Mouse (Mus musculus) embryonic facial prominence, embryonic 13.5 days (tissue): ENCODE measurements around the gene Rtn4rl1. TPM values are rescaled to one million over a fixed set of nuclear protein-coding genes. Genes with fewer than 3 reads are reported as not detected.

Source experiments
- ATAC-seq: fragments of 200-750 bp; cut with Nextera tagmentation; 2 replicates; pipeline ENCODE4 v1.8.0; 2017; ENCODE audit warnings: low read depth; ENCODE audit not compliant: insufficient number of reproducible peaks, insufficient read depth, low FRiP score, low TSS enrichment
- H3K27ac ChIP-seq: fragments of 300-500 bp; sonication (generic); 2 replicates; pipeline ENCODE4 v1.5.1; 2015; ENCODE audit warnings: moderate library complexity, mild to moderate bottlenecking, inconsistent platforms
- H3K27me3 ChIP-seq: fragments of 300-500 bp; sonication (generic); 2 replicates; pipeline ENCODE4 v1.6.1; 2015; ENCODE audit warnings: mild to moderate bottlenecking, inconsistent platforms
- H3K36me3 ChIP-seq: fragments of 300-500 bp; sonication (generic); 2 replicates; pipeline ENCODE4 v1.6.1; 2015; ENCODE audit warnings: mild to moderate bottlenecking, inconsistent platforms
- H3K4me1 ChIP-seq: fragments of 300-500 bp; sonication (generic); 2 replicates; pipeline ENCODE4 v1.6.1; 2015; ENCODE audit warnings: inconsistent platforms
- H3K4me2 ChIP-seq: fragments of 300-500 bp; sonication (generic); 2 replicates; pipeline ENCODE4 v1.6.1; 2015; ENCODE audit warnings: moderate library complexity, mild to moderate bottlenecking, inconsistent platforms
- H3K4me3 ChIP-seq: fragments of 300-500 bp; sonication (generic); 2 replicates; pipeline ENCODE4 v1.5.1; 2015; ENCODE audit warnings: mild to moderate bottlenecking, inconsistent platforms
- H3K9ac ChIP-seq: fragments of 300-500 bp; sonication (generic); 2 replicates; pipeline ENCODE4 v1.6.1; 2015; ENCODE audit warnings: mild to moderate bottlenecking, inconsistent platforms
- H3K9me3 ChIP-seq: fragments of 300-500 bp; sonication (generic); 2 replicates; pipeline ENCODE4 v1.6.1; 2016; ENCODE audit warnings: inconsistent platforms
- WGBS: fragments of 180-500 bp; shearing (Covaris S2); methylation state at CpG from one replicate; pipeline ENCODE4 v1.1.7; 2015; ENCODE audit warnings: mixed read lengths; 5-methylcytosine and 5-hydroxymethylcytosine counted together
- polyA plus RNA-seq: library from polyadenylated mRNA; unstranded; fragments of >200 nt; fragmentation: Nextera tagmentation; extraction: Ambion mirVana; gene quantifications from 2 replicates; pipeline ENCODE4 v1.2.1, GENCODE M21; 2015

The Rtn4rl1 gene
- polyA plus RNA-seq, 1 experiment from 2014 or later: 7.1 TPM

GRCm38 (mm10) chr11:75224062-75224461 is 30.5 kb downstream of the Rtn4rl1 start:
- Histone ChIP-seq H3K36me3 (no peaks in the 10 kb centered on the region), H3K4me2 (no peak overlapping the region), H3K27me3 (no peaks in the 10 kb centered on the region; the same call in 1 of the 2 replicates), H3K27ac (no peak overlapping the region), H3K4me1 (peaks cover 8% of the 10 kb centered on the region), H3K4me3 (no peak overlapping the region), H3K9ac (no peak overlapping the region), H3K9me3 (no peaks in the 10 kb centered on the region)
- 82% methylated on average over 12 of the region's 12 CpGs for WGBS
- ATAC-seq: no peak

GRCm38 (mm10) chr11:75224835-75225234 is 31.3 kb downstream of the Rtn4rl1 start:
- 84% methylated on average over 4 of the region's 4 CpGs for WGBS
- ATAC-seq: no peak
- no peaks in the 10 kb centered on the region; the same call in 1 of the 2 replicates for H3K27me3 ChIP-seq

GRCm38 (mm10) chr11:75227632-75228031 is 34.0 kb downstream of the Rtn4rl1 start:
- Histone ChIP-seq H3K4me1 (peaks cover 17% of the 10 kb centered on the region), H3K9me3 (no peaks in the 10 kb centered on the region), H3K36me3 (no peaks in the 10 kb centered on the region), H3K4me2 (no peak overlapping the region), H3K9ac (no peak overlapping the region), H3K4me3 (no peak overlapping the region), H3K27me3 (no peaks in the 10 kb centered on the region; the same call in 1 of the 2 replicates), H3K27ac (0 out of 2 replicates have a peak overlapping the region, but pooled peaks have one; percentile 2)
- WGBS: 28% methylated on average over 3 of the region's 3 CpGs
- ATAC-seq: no peak

More at GRCm38 (mm10) chr11:75224835-75225234, 31.3 kb downstream of the Rtn4rl1 start:
- H3K4me2 ChIP-seq: no peak overlapping the region
- no peaks in the 10 kb centered on the region for H3K36me3 ChIP-seq
- no peak overlapping the region for H3K4me3 ChIP-seq
- no peaks in the 10 kb centered on the region for H3K9me3 ChIP-seq
- H3K9ac ChIP-seq: no peak overlapping the region
- no peak overlapping the region for H3K27ac ChIP-seq
- peaks cover 8% of the 10 kb centered on the region for H3K4me1 ChIP-seq

- no peak overlapping the region for H3K27ac ChIP-seq
- H3K4me2 ChIP-seq: no peak overlapping the region
- peaks cover 9% of the 10 kb centered on the region for H3K27me3 ChIP-seq
- H3K9me3 ChIP-seq: no peaks in the 10 kb centered on the region
- no peaks in the 10 kb centered on the region for H3K36me3 ChIP-seq
- 83% methylated on average over 6 of the region's 6 CpGs for WGBS
- H3K9ac ChIP-seq: no peak overlapping the region
- H3K4me3 ChIP-seq: no peak overlapping the region
- peaks cover 19% of the 10 kb centered on the region for H3K4me1 ChIP-seq
- ATAC-seq: no peak
Measured at GRCm38 (mm10) chr11:75229289-75229688, 35.7 kb downstream of the Rtn4rl1 start.

- no peaks in the 10 kb centered on the region for H3K36me3 ChIP-seq
- WGBS: 92% methylated on average over 6 of the region's 6 CpGs
- H3K4me1 ChIP-seq: peaks cover 19% of the 10 kb centered on the region
- no peak overlapping the region for H3K4me2 ChIP-seq
- H3K4me3 ChIP-seq: no peak overlapping the region
- H3K27ac ChIP-seq: no peak overlapping the region
- ATAC-seq: no peak
- no peak overlapping the region for H3K9ac ChIP-seq
- peaks cover 19% of the 10 kb centered on the region for H3K27me3 ChIP-seq
- H3K9me3 ChIP-seq: no peaks in the 10 kb centered on the region
Measured at GRCm38 (mm10) chr11:75230272-75230760, 36.7 kb downstream of the Rtn4rl1 start.

GRCm38 (mm10) chr11:75231756-75232155 is 38.2 kb downstream of the Rtn4rl1 start:
- Histone ChIP-seq H3K4me1 (peaks cover 19% of the 10 kb centered on the region), H3K4me3 (no peak overlapping the region), H3K27ac (no peak overlapping the region), H3K9ac (no peak overlapping the region), H3K9me3 (no peaks in the 10 kb centered on the region), H3K36me3 (no peaks in the 10 kb centered on the region), H3K4me2 (no peak overlapping the region), H3K27me3 (peaks cover 29% of the 10 kb centered on the region)
- ATAC-seq: no peak
- 13% methylated on average over 7 of the region's 7 CpGs for WGBS

GRCm38 (mm10) chr11:75232434-75232833 is 38.9 kb downstream of the Rtn4rl1 start:
- H3K4me2 ChIP-seq: no peak overlapping the region
- ATAC-seq: no peak
- peaks cover 19% of the 10 kb centered on the region for H3K4me1 ChIP-seq
- H3K27ac ChIP-seq: no peak overlapping the region
- no peaks in the 10 kb centered on the region for H3K9me3 ChIP-seq
- H3K4me3 ChIP-seq: no peak overlapping the region
- no peak overlapping the region for H3K9ac ChIP-seq
- peaks cover 36% of the 10 kb centered on the region for H3K27me3 ChIP-seq
- H3K36me3 ChIP-seq: no peaks in the 10 kb centered on the region
- 66% methylated on average over 4 of the region's 4 CpGs for WGBS

- Histone ChIP-seq H3K4me3 (no peak overlapping the region), H3K4me1 (peaks cover 15% of the 10 kb centered on the region), H3K27ac (no peak overlapping the region), H3K36me3 (no peaks in the 10 kb centered on the region), H3K9me3 (no peaks in the 10 kb centered on the region), H3K9ac (no peak overlapping the region), H3K4me2 (peak overlapping the region; percentile 18; the same call in 1 of the 2 replicates), H3K27me3 (peaks cover 40% of the 10 kb centered on the region)
- ATAC-seq: no peak
- 9% methylated on average over 16 of the region's 16 CpGs for WGBS
Measured at GRCm38 (mm10) chr11:75234745-75235144, 41.2 kb downstream of the Rtn4rl1 start.

GRCm38 (mm10) chr11:75240158-75240934 is 46.8 kb downstream of the Rtn4rl1 start:
- no peak for ATAC-seq
- H3K9me3 ChIP-seq: no peaks in the 10 kb centered on the region
- H3K9ac ChIP-seq: no peak overlapping the region
- H3K4me3 ChIP-seq: no peak overlapping the region
- H3K27me3 ChIP-seq: peaks cover 21% of the 10 kb centered on the region
- WGBS: 76% methylated on average over 13 of the region's 13 CpGs
- no peaks in the 10 kb centered on the region for H3K36me3 ChIP-seq
- no peak overlapping the region for H3K27ac ChIP-seq
- peaks cover 2% of the 10 kb centered on the region; the same call in 1 of the 2 replicates for H3K4me1 ChIP-seq
- H3K4me2 ChIP-seq: no peak overlapping the region

GRCm38 (mm10) chr11:75242710-75243255 is 49.2 kb downstream of the Rtn4rl1 start:
- Histone ChIP-seq H3K9ac (no peak overlapping the region), H3K4me3 (no peak overlapping the region), H3K36me3 (no peaks in the 10 kb centered on the region), H3K9me3 (no peaks in the 10 kb centered on the region), H3K4me1 (peaks cover 10% of the 10 kb centered on the region), H3K27me3 (0 out of 2 replicates have a peak, but pooled peaks cover 2% of the 10 kb centered on the region), H3K4me2 (no peak overlapping the region), H3K27ac (no peak overlapping the region)
- 79% methylated on average over 9 of the region's 9 CpGs for WGBS
- ATAC-seq: no peak

- no peaks in the 10 kb centered on the region for H3K36me3 ChIP-seq
- WGBS: 73% methylated on average over 11 of the region's 11 CpGs
- H3K9ac ChIP-seq: no peak overlapping the region
- no peak overlapping the region for H3K27ac ChIP-seq
- no peaks in the 10 kb centered on the region for H3K27me3 ChIP-seq
- H3K4me1 ChIP-seq: peaks cover 20% of the 10 kb centered on the region
- no peak overlapping the region for H3K4me3 ChIP-seq
- no peak overlapping the region for H3K4me2 ChIP-seq
- no peak for ATAC-seq
- H3K9me3 ChIP-seq: no peaks in the 10 kb centered on the region
Measured at GRCm38 (mm10) chr11:75244368-75245275, 51.0 kb downstream of the Rtn4rl1 start.
